Mouse (Mus musculus) bone marrow, adult 2 months (tissue): ENCODE data around the gene 3110001I22Rik. TPM values are rescaled to one million over a fixed set of nuclear protein-coding genes. Genes with fewer than 3 reads are reported as not detected.
"Not testable (repeated sequence)": the region's sequence is repeated elsewhere in the genome, so short reads cannot be mapped to it uniquely, and the experiment has no call there.

Experiments
- H3K27ac ChIP-seq: fragments of 200-500 bp; 2 replicates; pipeline ENCODE4 v1.5.1; 2012; ENCODE audit warnings: low read depth, mild to moderate bottlenecking, control low read depth, inconsistent platforms, low read length; ENCODE audit not compliant: control insufficient read depth, poor library complexity, insufficient read depth
- H3K4me1 ChIP-seq: fragments of 200-500 bp; 2 replicates; pipeline ENCODE4 v1.6.1; 2011; ENCODE audit warnings: low read length; ENCODE audit not compliant: control insufficient read depth, insufficient read depth
- H3K4me3 ChIP-seq: fragments of 200-500 bp; replicated peaks from 2 replicates; pipeline ENCODE3; 2011; ENCODE audit warnings: mild to moderate bottlenecking, low read depth, low read length, control low read depth; ENCODE audit not compliant: control insufficient read depth
- CTCF ChIP-seq: fragments of 200-500 bp; IDR thresholded peaks from 2 replicates; pipeline ENCODE4 v1.5.1; 2011; ENCODE audit warnings: low read length, control low read depth; ENCODE audit not compliant: control insufficient read depth, insufficient read depth
- POLR2A ChIP-seq: fragments of 200-500 bp; IDR thresholded peaks from 2 replicates; pipeline ENCODE4 v1.6.1; 2011; ENCODE audit warnings: low read depth, mild to moderate bottlenecking, control low read depth, low read length, borderline replicate concordance; ENCODE audit not compliant: control insufficient read depth
- WGBS: fragments of 180-500 bp; shearing (Covaris S2); methylation state at CpG from one replicate; pipeline ENCODE4 v1.1.7; 2018; 5-methylcytosine and 5-hydroxymethylcytosine counted together
- polyA plus RNA-seq: library from polyadenylated mRNA; stranded (reverse); fragments of >200 nt; gene quantifications from 2 replicates; pipeline ENCODE4 v1.2.4, GENCODE M21; 2011; ENCODE audit warnings: low replicate concordance; ENCODE audit not compliant: missing spikeins, insufficient read depth, insufficient read length

The 3110001I22Rik gene
- polyA plus RNA-seq, 1 experiment: 6.6 TPM

- Histone ChIP-seq H3K27ac (no peak overlapping the region), H3K4me3 (no peak overlapping the region), H3K4me1 (no peaks in the 10 kb centered on the region; the same call in 1 of the 2 replicates)
- no peak for TF ChIP-seq POLR2A
- no peak for TF ChIP-seq CTCF
- WGBS: 88% methylated on average over 9 of the region's 9 CpGs
Observed at GRCm38 (mm10) chr16:13660736-13661135, 11.0 kb upstream of the 3110001I22Rik start.

DNA sequence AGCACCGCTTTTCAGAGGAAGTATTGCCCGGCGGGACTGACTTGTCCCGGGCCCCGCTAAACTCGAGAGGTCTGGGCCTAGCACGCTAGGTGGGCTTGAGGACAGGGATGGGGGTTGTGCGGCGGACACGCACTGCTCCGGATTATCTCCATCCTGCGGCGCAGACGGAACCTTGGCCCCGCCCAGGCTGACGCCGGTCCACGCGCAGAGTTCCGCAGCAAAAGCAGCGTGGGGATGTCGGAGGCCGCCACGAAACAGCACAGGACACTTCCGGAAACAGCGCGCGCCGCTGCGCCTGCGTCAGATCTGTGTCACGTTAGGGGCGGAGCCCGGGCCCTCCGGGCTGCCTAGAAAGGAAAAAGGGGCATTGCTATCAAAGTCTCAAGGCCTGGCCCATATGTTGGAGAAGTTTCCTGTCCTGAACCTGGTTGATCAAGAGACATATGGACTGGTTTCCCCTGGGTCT is 3.8 kb upstream of the 3110001I22Rik start, which contains the start of gene Parn:
Gene Parn (minus strand): TSS at position 293 of the 466 bp plus-strand sequence.
- H3K27ac ChIP-seq: peak within 1 kb of the TSS; percentile 49; the same call in 1 of the 2 replicates
- no peak for TF ChIP-seq CTCF
- peak; percentile 82 for TF ChIP-seq POLR2A
- WGBS: under 1% methylated on average over 35 of the region's 35 CpGs
- peak within 1 kb of the TSS; percentile 92 for H3K4me3 ChIP-seq
- H3K4me1 ChIP-seq: peaks cover 2% of the 10 kb centered on the region; the same call in 1 of the 2 replicates

GRCm38 (mm10) chr16:13668402-13669108 is 3.2 kb upstream of the 3110001I22Rik start:
- WGBS: 73% methylated on average over 10 of the region's 10 CpGs
- TF ChIP-seq CTCF: no peak
- TF ChIP-seq POLR2A: no peak
- H3K27ac ChIP-seq: no peak overlapping the region
- H3K4me3 ChIP-seq: no peak overlapping the region
- H3K4me1 ChIP-seq: peaks cover 2% of the 10 kb centered on the region; the same call in 1 of the 2 replicates

DNA sequence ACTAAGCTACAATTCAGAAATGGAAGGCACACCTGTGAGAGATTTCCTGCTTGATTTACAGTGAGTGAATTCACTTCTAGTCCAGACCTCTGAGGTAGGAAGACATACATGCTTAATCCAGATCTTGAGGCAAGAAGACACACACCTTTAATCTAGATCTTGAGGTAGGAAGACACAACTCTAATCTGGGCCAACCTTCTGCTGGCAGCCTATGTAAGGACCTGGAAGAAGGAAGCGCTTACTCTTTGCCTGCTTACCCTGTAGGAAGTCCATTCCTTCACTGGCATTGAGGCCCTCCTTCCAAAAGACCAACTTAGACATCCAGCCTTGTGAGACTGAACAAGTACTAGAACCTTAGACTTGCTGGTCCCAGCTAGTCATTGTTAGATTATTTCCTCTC is 2.4 kb upstream of the 3110001I22Rik start:
- no peak for TF ChIP-seq POLR2A
- no peak for TF ChIP-seq CTCF
- Histone ChIP-seq H3K27ac (no peak overlapping the region), H3K4me1 (peaks cover 2% of the 10 kb centered on the region; the same call in 1 of the 2 replicates), H3K4me3 (no peak overlapping the region)
- 96% methylated on average over 1 of the region's 1 CpGs for WGBS

DNA sequence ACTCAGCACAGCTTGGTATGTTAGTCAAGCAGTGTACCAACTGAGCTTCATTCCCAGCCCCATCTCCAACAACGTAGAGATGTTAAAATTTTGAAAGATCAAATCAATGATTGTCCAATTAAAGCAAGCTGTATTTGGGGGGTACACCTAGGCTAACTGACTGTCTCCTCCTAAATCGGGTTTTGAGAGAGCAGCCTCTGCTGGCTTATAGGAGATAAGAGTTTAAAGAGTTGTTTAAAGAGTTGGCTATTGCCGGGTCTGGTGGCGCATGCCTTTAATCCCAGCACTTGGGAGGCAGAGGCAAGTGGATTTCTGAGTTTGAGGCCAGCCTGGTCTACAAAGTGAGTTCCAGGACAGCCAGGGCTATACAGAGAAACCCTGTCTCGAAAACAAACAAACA is 833 bp upstream of the 3110001I22Rik start:
- 58% methylated on average over 5 of the region's 5 CpGs for WGBS
- H3K27ac ChIP-seq, H3K4me3 ChIP-seq, H3K4me1 ChIP-seq: not testable (repeated sequence)

GRCm38 (mm10) chr16:13672386-13672898 is 713 bp downstream of the 3110001I22Rik start:
- H3K4me1 ChIP-seq: peaks cover 2% of the 10 kb centered on the region; the same call in 1 of the 2 replicates
- H3K4me3 ChIP-seq: peak overlapping the region; percentile 99
- under 1% methylated on average over 20 of the region's 20 CpGs for WGBS
- peak overlapping the region; percentile 93 for H3K27ac ChIP-seq
- TF ChIP-seq POLR2A (no peak), CTCF (no peak)

- H3K27ac ChIP-seq: no peak overlapping the region
- no peak for TF ChIP-seq POLR2A
- no peak for TF ChIP-seq CTCF
- peaks cover 2% of the 10 kb centered on the region; the same call in 1 of the 2 replicates for H3K4me1 ChIP-seq
- H3K4me3 ChIP-seq: no peak overlapping the region
- 74% methylated on average over 5 of the region's 5 CpGs for WGBS
Observed at GRCm38 (mm10) chr16:13673114-13673513, 1.4 kb downstream of the 3110001I22Rik start.

DNA sequence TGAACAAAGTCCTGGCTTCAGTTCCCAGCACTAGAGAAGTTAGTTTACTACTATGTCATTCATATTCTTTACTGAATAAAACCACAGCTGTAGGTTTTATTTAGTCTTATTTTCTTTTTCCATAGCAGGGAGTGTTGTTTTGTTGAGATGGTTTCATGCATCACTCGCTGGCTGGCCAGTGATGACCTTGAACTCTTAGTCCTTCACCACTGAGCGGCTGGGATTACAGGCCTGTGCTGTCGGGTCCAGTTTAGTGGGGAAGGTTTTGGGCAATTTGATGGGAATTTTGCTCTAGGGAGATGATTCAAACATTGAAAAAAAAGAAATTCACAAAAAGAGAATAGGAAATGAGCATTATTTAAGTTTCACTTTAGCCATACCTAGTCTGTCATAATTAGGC is 2.8 kb downstream of the 3110001I22Rik start:
- 79% methylated on average over 3 of the region's 3 CpGs for WGBS
- Histone ChIP-seq H3K27ac (no peak overlapping the region), H3K4me3 (no peak overlapping the region), H3K4me1 (peaks cover 2% of the 10 kb centered on the region; the same call in 1 of the 2 replicates)
- TF ChIP-seq CTCF (no peak), POLR2A (no peak)
